Mouse (Mus musculus) cerebellum, adult 9-10 months (tissue): ENCODE results near the gene Emg1.
A peak's percentile ranks its signal among the peaks of the same experiment; 100 is the strongest.

Experiments used
- DNase-seq: peaks from one replicate; pipeline ENCODE4 v3.0.0; 2022

The Emg1 gene

GRCm38 (mm10) chr6:124711824-124712782 lies at the start of gene Emg1, which contains the start of gene Phb2:
Gene Emg1, minus strand, starts transcription at chr6:124712178.
Gene Phb2, plus strand, starts transcription at chr6:124712336.
- DNase-seq: peak; percentile 96

GRCm38 (mm10) chr6:124759259-124759658 lies 47.3 kb upstream of the Emg1 start:
- peak; percentile 90 for DNase-seq

GRCm38 (mm10) chr6:124758849-124759232 lies 46.9 kb upstream of the Emg1 start:
- DNase-seq: peak; percentile 52

GRCm38 (mm10) chr6:124757909-124758848 lies 46.2 kb upstream of the Emg1 start:
- DNase-seq: peak; percentile 87

GRCm38 (mm10) chr6:124757351-124757880 lies 45.4 kb upstream of the Emg1 start:
- DNase-seq: no peak

GRCm38 (mm10) chr6:124756652-124757350 lies 44.8 kb upstream of the Emg1 start:
- peak; percentile 85 for DNase-seq

GRCm38 (mm10) chr6:124755831-124756595 lies 44.0 kb upstream of the Emg1 start, which contains the start of the genes Gm45234 and Atn1:
Gene Gm45234, minus strand, starts transcription at chr6:124756021.
Gene Atn1, minus strand, starts transcription at chr6:124756524.
- DNase-seq: peak; percentile 74

- peak; percentile 52 for DNase-seq
Observed at GRCm38 (mm10) chr6:124755306-124755705, 43.3 kb upstream of the Emg1 start.

GRCm38 (mm10) chr6:124753861-124754260 lies 41.9 kb upstream of the Emg1 start:
- DNase-seq: peak; percentile 42

- peak; percentile 6 for DNase-seq
Observed at GRCm38 (mm10) chr6:124750405-124750804, 38.4 kb upstream of the Emg1 start.

- DNase-seq: peak; percentile 58
Observed at GRCm38 (mm10) chr6:124746654-124747632, 35.0 kb upstream of the Emg1 start.

- DNase-seq: no peak
Observed at GRCm38 (mm10) chr6:124746296-124746605, 34.3 kb upstream of the Emg1 start.

GRCm38 (mm10) chr6:124745490-124746295 lies 33.7 kb upstream of the Emg1 start:
- peak; percentile 97 for DNase-seq

GRCm38 (mm10) chr6:124744755-124745321 lies 32.9 kb upstream of the Emg1 start:
- DNase-seq: peak; percentile 82

- DNase-seq: no peak
Observed at GRCm38 (mm10) chr6:124743647-124744046, 31.7 kb upstream of the Emg1 start.

GRCm38 (mm10) chr6:124742839-124743514 lies 31.0 kb upstream of the Emg1 start:
- peak; percentile 67 for DNase-seq

GRCm38 (mm10) chr6:124741842-124742241 lies 29.9 kb upstream of the Emg1 start:
- no peak for DNase-seq
